Mouse (Mus musculus) myocyte (in vitro differentiated cells): ENCODE data around the gene Sdr39u1. TPM values are rescaled to one million over a fixed set of nuclear protein-coding genes. Genes with fewer than 3 reads are reported as not detected.

Experiments used
- H3K27me3 ChIP-seq: one replicate; pipeline ENCODE4 v1.6.1; 2011; ENCODE audit not compliant: control insufficient read depth, insufficient read depth, insufficient read length
- H3K36me3 ChIP-seq: one replicate; pipeline ENCODE4 v1.6.1; 2011; ENCODE audit not compliant: control insufficient read depth, insufficient read depth
- H3K4me2 ChIP-seq: one replicate; pipeline ENCODE4 v1.6.1; 2011; ENCODE audit warnings: low read depth, control low read depth
- H3K4me3 ChIP-seq: one replicate; pipeline ENCODE4 v1.5.1; 2011; ENCODE audit warnings: mild to moderate bottlenecking, control low read depth, moderate library complexity
- H3K79me2 ChIP-seq: one replicate; pipeline ENCODE4 v1.6.1; 2011; ENCODE audit not compliant: control insufficient read depth, insufficient read depth
- H3ac ChIP-seq: one replicate; pipeline ENCODE4 v1.6.1; 2011; ENCODE audit not compliant: control insufficient read depth, insufficient read length
- CEBPB ChIP-seq: IDR thresholded peaks from 2 replicates; pipeline ENCODE4 v1.6.1; 2011; ENCODE audit warnings: mild to moderate bottlenecking, moderate library complexity; ENCODE audit not compliant: poor library complexity, insufficient read depth, severe bottlenecking
- E2F4 ChIP-seq: IDR thresholded peaks from one replicate; pipeline ENCODE4 v1.6.1; 2011; ENCODE audit warnings: mild to moderate bottlenecking, control low read depth, moderate library complexity; ENCODE audit not compliant: insufficient read depth
- MAX ChIP-seq: IDR thresholded peaks from one replicate; pipeline ENCODE4 v1.6.1; 2011; ENCODE audit warnings: low read depth, mild to moderate bottlenecking, control low read depth
- MYOD1 ChIP-seq, 3 experiments: IDR thresholded peaks; one replicate each; pipeline ENCODE4 v1.6.1; 2011; ENCODE audit warnings: control low read depth in 2 of 3, low read depth in 2 of 3, mild to moderate bottlenecking in 2 of 3, moderate library complexity in 1 of 3; ENCODE audit not compliant: insufficient read length in 2 of 3, control insufficient read depth in 1 of 3
- MYOG ChIP-seq, 3 experiments: IDR thresholded peaks; one replicate each; pipeline ENCODE4 v1.6.1; 2011; ENCODE audit warnings: control low read depth in 2 of 3, low read depth in 2 of 3, mild to moderate bottlenecking in 2 of 3; ENCODE audit not compliant: insufficient read length in 2 of 3, control insufficient read depth in 1 of 3, insufficient read depth in 1 of 3
- POLR2A ChIP-seq: IDR thresholded peaks from one replicate; pipeline ENCODE4 v1.6.1; 2011; ENCODE audit warnings: low read depth, mild to moderate bottlenecking, control low read depth, moderate library complexity; ENCODE audit not compliant: insufficient read length
- POLR2AphosphoS2 ChIP-seq: IDR thresholded peaks from one replicate; pipeline ENCODE4 v1.6.1; 2011; ENCODE audit warnings: low read depth, control low read depth; ENCODE audit not compliant: insufficient read length
- REST ChIP-seq: IDR thresholded peaks from one replicate; pipeline ENCODE4 v1.6.1; 2011; ENCODE audit warnings: mild to moderate bottlenecking, control low read depth, moderate library complexity; ENCODE audit not compliant: insufficient read depth, insufficient read length
- SRF ChIP-seq: IDR thresholded peaks from one replicate; pipeline ENCODE4 v1.6.1; 2011; ENCODE audit warnings: low read depth; ENCODE audit not compliant: control insufficient read depth, insufficient read length
- TCF12 ChIP-seq: IDR thresholded peaks from one replicate; pipeline ENCODE4 v1.6.1; 2011; ENCODE audit warnings: mild to moderate bottlenecking, control low read depth; ENCODE audit not compliant: poor library complexity, insufficient read depth, severe bottlenecking
- TCF3 ChIP-seq: IDR thresholded peaks from one replicate; pipeline ENCODE4 v1.6.1; 2011; ENCODE audit warnings: low read depth, control low read depth; ENCODE audit not compliant: insufficient read length
- USF1 ChIP-seq: IDR thresholded peaks from one replicate; pipeline ENCODE4 v1.6.1; 2011; ENCODE audit warnings: low read depth, mild to moderate bottlenecking, control low read depth, moderate library complexity
- polyA plus RNA-seq: library from polyadenylated mRNA; unstranded; fragments of >200 nt; fragmentation: generic; extraction: Trizol; gene quantifications from one replicate; pipeline ENCODE4 v1.2.1, GENCODE M21; 2012; ENCODE audit warnings: missing spikeins

Gene Sdr39u1
- polyA plus RNA-seq, 1 experiment = 2.4 TPM

- H3K79me2 ChIP-seq = no peaks in the 10 kb centered on the region
- TF ChIP-seq REST (no peak), TCF12 (no peak)
- no peaks in the 10 kb centered on the region for H3K36me3 ChIP-seq
- H3K27me3 ChIP-seq = peaks cover 17% of the 10 kb centered on the region
- H3K4me2 ChIP-seq = no peak overlapping the region
- H3ac ChIP-seq = no peak overlapping the region
- H3K4me3 ChIP-seq = no peak overlapping the region
These were observed 33.1 kb downstream of the Sdr39u1 start for GRCm38 (mm10) chr14:55866962-55867361.

GRCm38 (mm10) chr14:55863773-55864172 lies 36.3 kb downstream of the Sdr39u1 start:
- Histone ChIP-seq H3K27me3 (peaks cover 17% of the 10 kb centered on the region), H3K79me2 (no peaks in the 10 kb centered on the region), H3K4me2 (no peak overlapping the region), H3K36me3 (no peaks in the 10 kb centered on the region), H3ac (no peak overlapping the region), H3K4me3 (no peak overlapping the region)
- no peak for TF ChIP-seq E2F4
- TF ChIP-seq TCF12 = no peak
- TF ChIP-seq POLR2A = no peak
- TF ChIP-seq REST = no peak
- TF ChIP-seq POLR2AphosphoS2 = no peak
- TF ChIP-seq USF1 = no peak
- TF ChIP-seq CEBPB = no peak
- no peak for TF ChIP-seq MYOG (IDR thresholded peaks at IDR 0.05; ENCODE audit: control insufficient read depth in 1 of 3, insufficient read depth in 1 of 3, insufficient read length in 2 of 3, low read depth in 2 of 3)
- no peak for TF ChIP-seq TCF3
- no peak for TF ChIP-seq SRF
- TF ChIP-seq MYOD1 (IDR thresholded peaks at IDR 0.05; ENCODE audit: control insufficient read depth in 1 of 3, insufficient read length in 2 of 3, low read depth in 2 of 3) = no peak
- no peak for TF ChIP-seq MAX

GRCm38 (mm10) chr14:55862970-55863369 lies 37.1 kb downstream of the Sdr39u1 start:
- H3K4me3 ChIP-seq = no peak overlapping the region
- no peak overlapping the region for H3ac ChIP-seq
- H3K36me3 ChIP-seq = no peaks in the 10 kb centered on the region
- no peak overlapping the region for H3K4me2 ChIP-seq
- H3K79me2 ChIP-seq = no peaks in the 10 kb centered on the region
- TF ChIP-seq MYOD1 (IDR thresholded peaks at IDR 0.05; ENCODE audit: control insufficient read depth in 1 of 3, insufficient read length in 2 of 3, low read depth in 2 of 3) (no peak), MYOG (IDR thresholded peaks at IDR 0.05; ENCODE audit: control insufficient read depth in 1 of 3, insufficient read depth in 1 of 3, insufficient read length in 2 of 3, low read depth in 2 of 3) (no peak), MAX (no peak)
- peaks cover 17% of the 10 kb centered on the region for H3K27me3 ChIP-seq

- Histone ChIP-seq H3K36me3 (no peaks in the 10 kb centered on the region), H3K4me2 (no peak overlapping the region), H3ac (no peak overlapping the region), H3K4me3 (no peak overlapping the region), H3K27me3 (peaks cover 23% of the 10 kb centered on the region), H3K79me2 (no peaks in the 10 kb centered on the region)
- TF ChIP-seq POLR2AphosphoS2 = no peak
- TF ChIP-seq USF1 = no peak
- no peak for TF ChIP-seq TCF12
- TF ChIP-seq MAX = no peak
- no peak for TF ChIP-seq REST
- no peak for TF ChIP-seq MYOD1 (IDR thresholded peaks at IDR 0.05; ENCODE audit: control insufficient read depth in 1 of 3, insufficient read length in 2 of 3, low read depth in 2 of 3)
- no peak for TF ChIP-seq E2F4
- no peak for TF ChIP-seq POLR2A
- no peak for TF ChIP-seq SRF
- no peak for TF ChIP-seq MYOG (IDR thresholded peaks at IDR 0.05; ENCODE audit: control insufficient read depth in 1 of 3, insufficient read depth in 1 of 3, insufficient read length in 2 of 3, low read depth in 2 of 3)
- no peak for TF ChIP-seq CEBPB
These were observed 37.9 kb downstream of the Sdr39u1 start for GRCm38 (mm10) chr14:55862186-55862585.

GRCm38 (mm10) chr14:55857588-55857987 lies 42.5 kb downstream of the Sdr39u1 start:
- TF ChIP-seq REST = no peak
- no peak for TF ChIP-seq POLR2A
- TF ChIP-seq CEBPB = no peak
- TF ChIP-seq USF1 = no peak
- Histone ChIP-seq H3K4me3 (no peak overlapping the region), H3K27me3 (peaks cover 27% of the 10 kb centered on the region)

GRCm38 (mm10) chr14:55855101-55855561 lies 45.0 kb downstream of the Sdr39u1 start:
- H3K36me3 ChIP-seq = no peaks in the 10 kb centered on the region
- TF ChIP-seq TCF12 = no peak
- no peak for TF ChIP-seq MYOG (IDR thresholded peaks at IDR 0.05; ENCODE audit: control insufficient read depth in 1 of 3, insufficient read depth in 1 of 3, insufficient read length in 2 of 3, low read depth in 2 of 3)
- TF ChIP-seq SRF = no peak
- no peak for TF ChIP-seq MAX
- no peak for TF ChIP-seq MYOD1 (IDR thresholded peaks at IDR 0.05; ENCODE audit: control insufficient read depth in 1 of 3, insufficient read length in 2 of 3, low read depth in 2 of 3)
- TF ChIP-seq POLR2A = no peak
- TF ChIP-seq REST = no peak
- no peak for TF ChIP-seq POLR2AphosphoS2
- no peak for TF ChIP-seq CEBPB
- TF ChIP-seq USF1 = no peak
- TF ChIP-seq E2F4 = no peak
- TF ChIP-seq TCF3 = no peak

More at GRCm38 (mm10) chr14:55857588-55857987, 42.5 kb downstream of the Sdr39u1 start:
- H3K36me3 ChIP-seq = no peaks in the 10 kb centered on the region
- no peak overlapping the region for H3K4me2 ChIP-seq
- H3K79me2 ChIP-seq = no peaks in the 10 kb centered on the region
- H3ac ChIP-seq = no peak overlapping the region

More at GRCm38 (mm10) chr14:55855101-55855561, 45.0 kb downstream of the Sdr39u1 start:
- Histone ChIP-seq H3K27me3 (peaks cover 22% of the 10 kb centered on the region), H3K79me2 (no peaks in the 10 kb centered on the region), H3K4me3 (no peak overlapping the region), H3K4me2 (no peak overlapping the region), H3ac (no peak overlapping the region)
